Mouse (Mus musculus) inflammation-experienced regulatory T-cells, adult 6 months (primary cell): ENCODE results near the gene Trim43c. TPM values are rescaled to one million over a fixed set of nuclear protein-coding genes. Genes with fewer than 3 reads are reported as not detected.
"Not testable (repeated sequence)": the region's sequence is repeated elsewhere in the genome, so short reads cannot be mapped to it uniquely, and the experiment has no call there.

ENCODE experiments used
- ATAC-seq: one replicate; pipeline ENCODE4 v1.8.0; 2017
- polyA plus RNA-seq, 3 experiments: library from polyadenylated mRNA; unstranded; fragments of 100-300 nt; shearing (Covaris generic); gene quantifications; one replicate each; pipeline ENCODE4 v1.2.1; 2017

The Trim43c gene
- polyA plus RNA-seq, result not detected

DNA sequence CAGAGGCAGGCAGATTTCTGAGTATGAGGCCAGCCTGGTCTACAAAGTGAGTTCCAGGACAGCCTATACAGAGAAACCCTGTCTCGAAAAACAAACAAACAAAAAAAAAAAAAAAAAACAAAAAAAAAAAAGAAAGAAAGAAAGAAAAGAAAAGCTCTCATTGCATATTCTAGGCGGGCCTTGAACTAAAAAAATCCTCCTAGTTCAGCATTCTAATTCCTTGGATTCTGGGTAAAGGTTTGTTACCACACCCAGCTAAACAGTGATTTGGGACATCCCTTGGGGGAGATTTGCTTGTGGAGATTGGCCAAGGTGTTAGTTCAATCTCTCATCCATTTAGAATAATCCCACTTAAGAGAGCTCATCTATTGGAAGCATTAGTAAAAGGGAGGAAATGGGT lies at the start of gene Trim43c:
Gene Trim43c (plus strand): TSS at position 301 of the 400 bp plus-strand sequence.
- not testable (repeated sequence) for ATAC-seq

DNA sequence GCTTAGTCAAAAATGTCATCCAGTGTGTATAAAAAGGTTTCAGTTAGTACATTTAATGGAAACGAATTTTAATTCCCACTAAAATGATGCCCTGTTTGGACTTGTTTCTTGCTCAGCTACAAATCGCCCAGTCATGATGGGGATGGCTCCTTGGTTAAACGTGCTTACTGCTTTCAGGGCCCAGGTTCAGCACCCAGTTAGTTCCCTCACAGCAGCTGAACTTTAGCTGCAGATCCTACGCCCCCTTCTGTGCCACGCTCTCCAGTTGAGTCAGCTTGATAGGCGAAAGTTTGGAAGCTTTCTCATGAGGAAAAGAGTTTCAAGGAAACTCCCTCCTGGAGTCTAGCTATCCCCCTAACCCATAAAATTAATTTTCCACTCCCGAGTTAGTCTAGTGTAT lies 14.1 kb downstream of the Trim43c start:
- ATAC-seq, result not testable (repeated sequence)

DNA sequence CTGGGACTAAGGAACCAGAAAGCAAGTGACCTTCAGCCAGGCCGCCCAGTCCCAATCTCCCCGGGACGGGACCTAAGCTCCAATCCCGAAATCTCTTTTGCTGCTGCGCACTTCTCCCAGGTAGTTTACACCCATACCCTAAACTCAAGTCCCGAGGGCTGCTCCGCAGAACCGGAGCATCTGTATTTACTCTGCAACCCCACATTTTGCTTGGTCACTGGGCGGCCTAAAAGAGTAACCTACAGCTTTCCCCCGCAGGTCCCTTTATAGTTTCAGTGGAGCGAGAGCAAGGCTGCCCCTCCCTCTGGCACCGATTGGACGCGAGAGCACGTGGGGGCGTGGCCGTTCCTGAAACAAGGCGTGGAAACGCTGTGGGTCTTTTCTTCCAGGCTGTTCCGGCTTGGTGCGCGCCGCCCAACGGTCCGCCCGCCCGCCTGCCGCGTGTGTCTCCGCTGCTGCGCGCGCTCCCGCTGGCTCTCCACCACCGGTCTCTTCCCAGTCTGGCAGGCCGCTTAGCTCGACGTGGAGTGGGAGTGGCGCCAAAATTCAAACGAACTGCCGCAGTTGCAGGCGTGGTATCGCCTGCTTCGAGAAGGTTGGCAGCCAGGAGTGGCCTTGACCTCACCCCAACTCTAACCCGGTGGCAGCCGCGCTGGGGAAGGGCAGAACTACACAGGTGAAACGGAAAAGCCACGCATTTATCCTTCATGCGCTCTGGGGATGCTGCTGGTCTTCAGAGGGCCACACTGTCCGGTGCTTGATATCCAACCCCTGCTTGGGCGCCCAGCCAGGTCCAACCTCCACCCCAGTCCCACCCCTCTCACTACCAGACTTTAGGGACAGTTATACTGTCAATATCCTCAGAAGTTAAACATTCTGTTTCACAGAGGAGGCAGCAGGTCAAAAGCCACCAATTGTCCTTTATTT lies 19.9 kb downstream of the Trim43c start:
- ATAC-seq, result peak; percentile 95

Other genes with a start within 250 kb of the Trim43c start
- gene Mthfsl, start 118.9 kb upstream of the Trim43c start, polyA plus RNA-seq, result 100 to 1,000 TPM; 118 to 144 (median 135) TPM
- 100 to 1,000 TPM; 103 to 282 (median 149) TPM for gene Bcl2a1d, start 107.2 kb upstream of the Trim43c start, polyA plus RNA-seq
- gene Bcl2a1a, start 117.7 kb downstream of the Trim43c start, polyA plus RNA-seq, result 1 to 10 TPM in 1 of 3 experiments, under 1 TPM in 1, not detected in 1; 0.56 to 3.2 TPM